Mouse (Mus musculus): ENCODE data around the gene Ppp2ca.
A peak's percentile ranks its signal among the peaks of the same experiment; 100 is the strongest.

Ppp2ca gene

DNA sequence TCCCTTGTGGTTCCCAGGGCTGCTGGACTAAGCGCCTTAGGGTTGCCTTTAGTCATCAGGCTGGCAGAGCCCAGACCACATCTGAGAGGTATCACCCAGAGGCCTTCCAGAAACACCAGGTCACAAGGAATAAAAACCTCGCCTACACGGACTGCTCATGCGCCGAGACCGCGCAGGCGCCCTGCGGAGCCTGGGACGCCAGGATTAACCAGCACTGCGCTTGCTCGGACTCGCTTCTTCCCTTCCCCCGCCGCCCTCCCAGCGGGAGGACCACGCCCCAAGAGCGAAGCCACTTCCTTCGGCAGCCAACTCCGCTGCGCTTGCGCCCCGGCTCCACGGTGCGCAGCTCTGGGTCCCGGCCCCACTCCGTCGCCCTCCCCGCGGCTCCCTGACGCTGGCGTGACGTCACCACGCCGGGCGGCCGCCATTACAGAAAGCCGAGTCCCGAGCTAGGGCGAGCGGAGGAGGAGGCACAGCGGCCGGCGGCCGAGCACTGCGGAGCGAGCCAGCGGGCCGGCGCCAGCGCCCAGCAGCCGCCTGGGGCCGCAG lies at the start of gene Ppp2ca:
Gene Ppp2ca, plus strand, starts transcription at position 284 of the 549 bp plus-strand sequence.
- peak; percentile 98 to 99 for DNase-seq

DNA sequence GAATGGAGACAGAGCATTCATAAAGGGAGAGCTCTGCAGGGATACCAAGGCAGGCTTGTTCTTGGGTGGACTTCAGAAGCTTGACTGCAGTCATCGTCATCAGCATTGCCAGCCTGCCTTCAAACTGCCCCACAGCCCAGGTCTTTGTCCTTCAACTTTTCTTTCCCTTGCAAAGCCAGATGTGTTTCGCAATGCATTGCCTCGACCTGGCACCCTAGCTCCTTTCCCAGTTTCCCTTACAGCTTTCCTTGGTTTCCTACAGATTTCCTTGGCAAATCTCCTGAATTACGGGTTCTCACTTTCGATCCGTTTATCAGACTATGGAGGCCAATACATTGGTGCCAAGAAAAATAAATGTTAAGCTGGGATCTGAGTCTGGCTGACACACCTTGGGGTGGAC lies 45.1 kb upstream of the Ppp2ca start:
- no peak for DNase-seq

DNA sequence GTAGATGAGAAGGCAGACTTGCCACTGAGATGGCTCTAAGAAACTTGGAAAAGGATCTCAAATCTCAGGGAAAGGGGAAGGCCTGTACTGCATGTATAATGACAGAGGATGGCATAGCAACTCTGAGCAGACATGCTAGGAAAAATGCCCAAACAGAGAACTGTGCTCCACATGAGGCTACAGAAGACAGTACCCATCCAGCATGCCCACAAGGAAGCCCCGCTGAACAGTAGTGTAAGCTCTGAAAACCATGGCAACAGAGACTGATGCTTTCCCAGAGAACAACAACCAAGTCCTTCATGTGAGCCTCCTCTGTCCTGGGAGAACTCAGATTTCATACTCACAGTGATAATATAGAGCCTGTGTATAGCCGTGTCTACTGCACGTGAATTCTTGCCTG lies 43.8 kb upstream of the Ppp2ca start:
- no peak for DNase-seq

DNA sequence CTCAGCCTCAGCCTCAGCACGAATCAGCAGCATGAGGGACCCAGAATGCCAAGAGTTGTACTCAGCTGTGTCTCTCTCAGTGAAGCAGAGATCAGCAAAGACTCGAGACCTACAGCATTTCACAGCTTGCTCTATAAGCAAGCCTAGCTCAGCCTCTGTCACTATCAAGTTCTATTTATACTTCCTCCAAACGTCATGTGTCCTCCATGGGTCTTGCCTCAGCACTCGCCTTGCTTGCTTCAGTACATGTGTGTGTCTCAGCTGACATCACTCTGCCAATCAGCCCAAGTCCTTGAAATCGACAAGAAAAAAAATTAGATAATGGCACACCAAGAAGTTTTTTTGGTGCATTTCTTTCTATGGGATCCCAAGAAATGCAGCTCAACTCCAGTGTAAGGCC lies 42.3 kb upstream of the Ppp2ca start:
- DNase-seq: no peak

DNA sequence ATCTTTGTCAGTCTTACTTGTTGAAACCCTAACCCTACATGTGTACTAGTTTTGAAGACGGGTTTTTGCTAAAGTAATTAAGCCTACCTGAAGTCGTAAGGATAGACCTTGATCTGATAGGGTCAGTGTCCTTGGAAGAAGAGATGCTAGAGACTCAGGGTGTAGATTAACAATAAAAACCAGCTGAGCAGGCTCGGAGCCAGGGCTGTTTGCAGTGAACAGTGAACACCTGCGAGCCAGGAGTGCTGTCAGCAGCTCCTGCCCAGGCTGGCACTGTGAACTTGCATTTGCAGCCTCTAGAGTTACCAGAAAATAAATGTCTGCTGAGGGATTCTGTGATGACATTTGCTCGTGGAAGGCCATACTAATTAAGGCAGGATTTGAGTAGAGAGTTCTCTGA lies 39.5 kb upstream of the Ppp2ca start:
- peak in 1 of 2 experiments; percentile 28 for DNase-seq

DNA sequence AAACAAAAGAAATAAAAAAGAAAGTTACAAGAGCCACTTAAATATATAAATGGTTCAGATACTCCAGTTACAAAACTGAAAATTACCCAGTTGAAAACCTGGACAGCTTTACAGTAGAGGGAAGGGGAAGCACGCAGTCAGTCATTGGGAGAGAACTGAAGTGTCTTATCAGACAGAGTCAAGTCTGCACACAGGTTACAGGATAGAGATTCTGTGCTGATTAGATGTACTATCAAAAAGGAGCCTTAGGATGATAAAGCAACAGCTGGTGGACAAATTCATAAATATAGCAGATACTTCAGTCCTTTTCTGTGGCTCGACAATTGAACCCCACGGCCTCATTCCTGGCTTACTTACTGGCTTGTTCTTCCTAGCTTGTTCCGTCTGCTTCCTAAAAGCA lies 38.2 kb upstream of the Ppp2ca start:
- DNase-seq: no peak

DNA sequence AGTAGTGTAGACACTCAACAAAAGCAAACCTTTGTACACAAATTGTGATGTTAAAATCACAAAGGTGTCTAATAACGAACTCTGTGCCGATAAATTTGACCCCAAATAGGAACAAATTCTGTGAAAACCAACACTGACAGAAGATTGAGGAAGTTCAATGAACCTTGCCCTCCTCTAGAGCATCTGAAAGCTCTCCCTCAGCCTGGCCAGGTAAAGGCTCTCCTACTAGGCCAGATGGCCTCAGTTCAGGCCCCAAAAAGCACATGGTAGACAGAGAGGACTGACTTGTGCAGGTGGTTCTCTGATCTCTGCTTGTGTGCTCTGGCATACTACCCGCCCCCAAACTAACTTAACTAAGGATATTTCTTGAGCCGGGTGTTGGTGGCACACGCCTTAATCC lies 36.1 kb upstream of the Ppp2ca start:
- no peak for DNase-seq

DNA sequence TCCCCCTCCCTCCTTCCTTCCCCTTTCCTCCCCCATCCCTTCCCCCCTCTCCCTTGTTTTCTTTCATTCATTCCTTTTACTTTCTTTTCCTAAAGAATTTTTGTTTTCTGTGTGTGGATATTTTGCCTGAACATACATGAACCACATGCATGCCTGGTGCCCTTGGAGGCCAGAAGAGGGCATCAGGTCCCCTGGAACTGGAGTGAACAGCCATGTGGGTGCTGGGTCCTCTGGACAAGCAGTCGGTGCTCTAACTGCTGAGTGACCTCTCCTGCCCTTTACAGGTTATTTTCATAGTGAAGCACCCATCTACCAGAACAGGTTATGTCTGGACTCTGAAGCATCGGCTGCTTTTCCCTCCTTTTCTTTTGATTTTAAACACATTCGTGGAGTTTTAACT lies 34.1 kb upstream of the Ppp2ca start:
- no peak for DNase-seq

DNA sequence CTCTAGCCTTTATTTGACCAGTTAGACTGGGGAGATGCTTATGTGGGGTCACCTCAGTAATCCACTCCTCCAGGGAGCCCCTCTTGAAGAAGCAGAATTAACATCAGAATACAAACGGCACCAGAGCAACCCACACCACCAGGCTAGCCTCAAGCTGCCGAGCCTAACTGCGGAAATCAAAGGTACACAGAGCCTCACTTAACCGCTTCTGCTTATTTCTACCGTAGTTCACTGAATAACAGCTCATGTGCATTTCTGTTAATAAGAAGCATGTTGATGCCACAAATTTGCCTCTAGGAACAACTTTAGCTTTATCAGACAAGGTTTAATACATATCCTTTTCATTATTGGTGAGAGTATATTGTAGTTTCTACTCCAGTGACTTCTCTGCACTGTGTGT lies 32.6 kb upstream of the Ppp2ca start:
- DNase-seq: no peak

DNA sequence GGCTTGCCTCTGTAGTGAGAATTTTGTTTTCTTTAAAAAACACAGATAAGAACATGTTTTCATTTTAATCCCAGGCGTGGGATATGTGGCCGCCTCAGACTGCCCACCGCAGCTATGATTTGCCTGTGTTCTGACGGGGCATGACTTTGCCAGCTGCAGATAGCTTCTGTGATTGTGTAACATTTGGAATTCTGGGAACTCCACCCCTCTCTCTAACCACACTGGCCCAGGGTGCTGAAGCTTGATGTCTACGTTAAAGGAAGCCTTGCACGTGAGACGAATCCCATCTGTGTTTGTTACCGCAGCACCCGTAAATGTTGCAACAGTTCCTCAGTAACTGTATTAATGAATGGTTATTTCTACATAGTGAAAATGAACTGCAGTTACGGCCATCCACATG lies 26.7 kb upstream of the Ppp2ca start:
- no peak for DNase-seq

DNA sequence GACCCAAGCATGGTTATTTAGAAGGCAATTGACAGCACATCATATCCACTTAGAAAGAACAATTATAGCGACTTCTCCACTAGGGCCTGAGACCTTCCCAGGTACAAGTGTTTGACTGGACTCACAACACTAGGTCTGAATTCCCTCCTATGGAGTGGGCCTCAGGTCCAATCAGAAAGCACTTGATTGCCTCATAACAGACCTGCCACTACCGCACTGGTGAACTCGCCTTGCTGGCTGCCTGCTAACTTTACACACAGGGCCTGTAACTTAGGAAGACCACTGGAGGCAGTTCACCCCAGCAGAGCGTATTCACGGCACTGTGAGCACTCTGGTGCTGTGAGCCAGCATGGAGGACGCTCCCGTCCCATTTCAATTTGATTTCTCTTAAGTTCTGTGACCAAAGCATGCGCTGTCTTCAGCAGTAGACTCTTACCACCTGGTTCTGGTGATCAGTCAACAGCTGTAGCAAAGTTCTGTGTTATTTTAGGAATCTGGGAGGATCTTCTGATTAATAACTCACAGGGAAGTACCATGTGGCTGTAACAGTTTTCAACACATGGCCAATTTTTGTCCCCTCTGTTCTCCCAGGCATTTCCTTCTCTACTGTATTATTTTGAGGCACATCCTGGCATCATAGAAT lies 24.8 kb upstream of the Ppp2ca start:
- DNase-seq: no peak

DNA sequence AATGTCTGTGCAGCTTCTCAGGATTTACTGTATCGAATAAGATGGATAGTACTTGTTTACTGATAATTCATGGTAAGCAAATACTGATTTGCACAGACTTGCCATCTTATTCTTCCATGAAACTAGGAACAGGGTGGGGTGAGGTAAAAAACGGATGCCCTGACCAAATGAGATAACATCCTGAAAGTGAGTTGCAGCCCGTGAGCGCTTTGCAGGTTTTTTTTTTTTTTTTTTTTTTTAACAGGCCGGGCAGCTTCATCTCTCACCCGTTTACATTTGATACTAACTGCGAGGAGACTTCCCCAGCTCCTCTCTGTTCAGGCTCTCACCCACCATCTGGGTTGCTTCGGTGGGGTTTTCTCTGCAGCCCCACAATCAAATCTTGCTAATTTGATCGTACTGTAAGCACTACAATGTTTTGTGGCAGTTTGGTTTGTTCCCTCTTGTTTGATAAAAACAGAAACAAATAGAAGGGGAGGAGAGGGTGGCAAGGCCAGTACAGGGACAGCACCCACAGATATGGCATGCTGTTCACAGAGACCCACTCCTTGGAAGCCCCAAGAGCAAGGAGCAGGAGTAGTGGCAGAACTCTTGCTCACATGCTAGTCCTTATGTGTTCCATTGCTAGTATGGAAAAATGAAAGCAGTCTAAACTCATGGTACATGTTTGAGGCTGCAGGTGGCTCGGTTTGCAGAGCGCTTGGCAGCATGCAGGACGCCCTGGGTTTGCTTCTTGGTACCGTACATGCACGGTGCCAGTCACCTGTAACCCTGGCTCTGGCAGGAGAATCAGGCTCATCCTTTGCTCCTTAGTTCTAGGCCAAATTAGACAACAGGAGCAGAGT lies 23.6 kb upstream of the Ppp2ca start:
- no peak for DNase-seq

DNA sequence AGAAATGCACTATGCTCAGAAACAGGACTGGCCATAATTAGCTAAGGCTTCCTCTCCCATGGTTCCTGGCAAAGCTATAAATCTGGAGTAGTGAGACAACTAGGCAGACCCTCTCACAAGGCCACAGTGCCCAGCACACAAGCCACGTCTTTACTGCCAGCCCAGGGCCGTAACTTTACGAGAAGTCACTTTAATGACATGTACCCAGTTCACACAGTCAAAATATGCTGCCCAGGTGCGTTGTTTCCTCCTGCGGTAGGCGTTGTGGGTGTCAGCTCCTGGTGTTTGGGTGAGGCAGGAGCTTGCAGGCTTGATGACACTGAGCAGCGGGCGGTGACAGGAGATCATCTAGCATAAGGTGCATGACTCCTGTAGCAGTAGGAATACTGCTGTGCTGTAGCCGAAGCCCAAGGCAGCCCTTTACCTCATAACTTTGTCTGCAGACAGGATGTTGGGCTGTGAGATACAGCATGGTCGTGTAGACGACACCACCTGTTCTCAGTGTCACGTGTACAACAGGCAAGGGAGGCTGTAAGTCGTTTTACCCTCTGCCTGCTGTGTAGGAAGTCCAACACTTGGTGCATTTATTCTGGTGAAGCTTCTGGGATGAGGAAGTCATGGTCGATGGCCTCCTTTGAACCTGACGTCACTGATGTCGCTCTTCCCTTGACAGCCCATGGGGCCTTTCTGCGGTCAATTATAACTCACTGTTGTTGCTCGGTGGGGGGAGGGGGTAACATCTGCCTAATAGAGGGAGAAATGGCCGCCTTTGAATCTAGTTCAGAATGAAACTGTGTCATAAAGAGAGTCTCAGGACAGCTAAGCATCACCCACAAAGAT lies 22.5 kb upstream of the Ppp2ca start:
- DNase-seq: no peak

DNA sequence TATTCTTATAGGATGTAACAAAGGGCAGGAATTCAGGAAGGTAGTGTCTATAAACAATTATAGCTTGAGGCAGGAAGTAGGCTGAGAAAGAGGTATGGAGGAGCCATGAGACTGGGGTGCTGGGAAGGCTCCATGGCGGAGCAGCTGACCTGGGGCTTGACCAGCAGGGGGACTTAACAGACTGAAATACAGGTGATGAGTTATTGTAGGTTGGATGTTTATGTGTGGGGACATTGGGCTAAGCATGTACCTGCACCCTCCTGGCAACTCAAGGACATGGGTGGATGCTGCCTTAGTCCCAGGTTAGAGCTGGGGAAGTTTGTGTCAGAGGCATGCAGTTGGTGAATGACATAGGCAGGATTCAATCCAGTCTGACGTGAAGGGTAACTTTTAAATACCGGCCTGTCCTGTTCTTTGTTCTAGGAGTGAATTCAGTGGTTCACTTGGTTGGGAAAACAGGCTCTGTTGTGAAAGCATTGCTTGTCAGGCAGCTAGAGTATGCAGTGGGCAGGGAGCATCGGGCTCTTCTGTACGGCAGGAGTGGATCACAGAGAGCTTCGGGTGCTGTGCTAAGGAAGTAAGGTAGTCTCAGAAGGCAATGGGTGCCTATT lies 21.6 kb upstream of the Ppp2ca start:
- no peak for DNase-seq

DNA sequence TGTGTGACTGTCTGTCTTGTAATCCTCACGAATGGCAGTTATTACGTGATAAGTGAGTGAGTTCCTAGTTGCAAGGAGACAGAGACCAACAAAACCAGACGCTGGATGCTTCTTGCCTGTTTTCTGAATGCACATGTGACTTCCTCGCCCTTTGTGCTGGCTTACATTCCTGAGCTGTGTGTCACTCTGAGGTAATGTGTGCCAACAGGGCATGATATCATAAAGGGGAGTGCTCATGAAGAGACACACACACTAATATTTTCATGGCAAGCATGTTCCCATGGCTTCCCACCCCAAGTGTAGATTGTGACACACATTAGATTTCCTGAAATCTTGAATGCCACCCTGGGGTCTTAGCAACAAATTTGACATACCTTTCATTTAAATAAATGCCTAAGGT lies 20.5 kb upstream of the Ppp2ca start:
- DNase-seq: no peak

DNA sequence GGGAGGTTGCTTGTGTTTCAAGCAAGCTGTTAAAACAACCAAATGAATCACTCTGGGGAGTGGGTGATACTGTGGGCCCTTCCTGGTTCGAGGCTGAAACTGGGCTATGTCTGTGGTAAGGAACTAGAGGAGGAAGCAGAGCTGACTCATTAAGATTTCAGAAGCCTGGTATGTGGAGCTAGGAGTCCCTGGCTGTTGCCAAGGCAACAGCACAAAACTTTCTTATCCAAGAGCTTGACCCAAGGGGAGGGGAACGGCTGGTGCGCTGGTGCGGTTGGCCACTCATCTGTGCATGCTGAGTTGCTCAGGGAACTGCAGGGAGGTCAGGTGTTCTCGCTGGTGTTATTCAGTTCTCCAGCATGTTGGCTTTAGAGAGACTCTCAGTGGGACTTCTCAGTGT lies 18.5 kb upstream of the Ppp2ca start:
- peak in 1 of 2 experiments; percentile 62 for DNase-seq

DNA sequence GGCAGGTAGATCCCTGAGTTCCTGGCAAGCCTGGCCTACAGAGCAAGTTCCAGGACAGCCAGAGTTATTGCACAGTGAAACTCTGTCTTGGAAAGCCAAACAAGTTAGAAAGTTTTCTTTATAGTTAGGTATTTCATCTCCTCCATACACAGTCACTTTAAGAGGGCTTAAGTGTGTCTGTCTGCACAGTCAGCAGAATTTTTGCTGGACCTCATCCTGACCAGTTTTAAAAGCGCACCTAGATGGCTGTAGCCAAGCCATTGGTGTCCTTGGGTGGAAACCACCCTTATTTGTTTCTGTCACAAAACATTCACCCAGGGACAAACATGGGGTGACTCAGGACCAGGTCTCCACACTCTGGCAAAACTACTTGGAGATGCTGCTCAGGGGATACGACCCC lies 17.8 kb upstream of the Ppp2ca start:
- DNase-seq: no peak

DNA sequence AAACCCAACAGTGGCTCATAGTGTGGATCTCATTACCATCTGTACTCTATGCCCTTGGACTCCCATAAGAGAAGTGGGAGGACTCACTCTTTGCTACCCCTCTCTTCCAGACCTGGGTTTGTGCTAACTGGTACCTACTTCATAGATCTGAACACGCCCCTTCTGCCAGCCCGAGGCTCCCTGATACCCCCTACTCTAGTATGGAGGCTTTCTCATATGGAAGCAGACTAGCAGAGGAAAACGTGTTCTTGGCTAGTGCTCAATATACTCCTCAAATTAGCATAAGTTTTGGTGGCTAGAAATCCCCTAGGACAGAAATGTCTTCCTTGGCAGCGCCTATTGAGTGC lies 12.7 kb upstream of the Ppp2ca start:
- DNase-seq: no peak

DNA sequence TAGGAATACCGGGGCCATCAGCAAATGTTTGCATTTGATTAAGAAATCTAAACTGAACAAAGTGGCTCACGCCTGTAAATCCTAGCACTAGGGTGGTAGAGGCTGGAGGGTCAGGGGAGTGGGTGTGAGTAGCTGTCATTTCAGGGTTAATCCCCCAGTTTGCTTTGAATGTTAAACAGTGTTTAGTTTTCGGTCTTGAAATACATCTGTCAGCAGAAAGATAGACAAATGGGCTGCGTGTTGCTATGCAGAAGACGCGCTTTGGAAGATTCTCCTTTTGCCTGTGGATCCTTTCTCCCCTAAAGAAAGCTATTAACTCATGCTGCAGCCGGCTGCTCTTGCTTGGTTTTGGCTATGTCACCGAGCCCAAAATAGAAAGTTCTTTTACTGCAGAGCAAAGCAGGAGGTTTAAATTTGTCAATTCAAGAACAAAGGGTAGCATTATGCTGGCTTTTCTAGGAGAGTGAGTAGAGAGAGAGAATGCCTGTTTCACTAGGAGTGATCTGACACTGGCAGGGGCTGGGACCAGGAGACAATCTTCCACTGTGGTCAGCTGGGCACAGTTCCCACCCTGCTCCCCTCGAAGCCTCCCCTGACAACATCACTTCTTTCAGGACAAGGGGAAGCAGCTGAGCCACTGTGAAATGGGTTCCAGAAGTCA lies 12.1 kb upstream of the Ppp2ca start:
- no peak for DNase-seq

DNA sequence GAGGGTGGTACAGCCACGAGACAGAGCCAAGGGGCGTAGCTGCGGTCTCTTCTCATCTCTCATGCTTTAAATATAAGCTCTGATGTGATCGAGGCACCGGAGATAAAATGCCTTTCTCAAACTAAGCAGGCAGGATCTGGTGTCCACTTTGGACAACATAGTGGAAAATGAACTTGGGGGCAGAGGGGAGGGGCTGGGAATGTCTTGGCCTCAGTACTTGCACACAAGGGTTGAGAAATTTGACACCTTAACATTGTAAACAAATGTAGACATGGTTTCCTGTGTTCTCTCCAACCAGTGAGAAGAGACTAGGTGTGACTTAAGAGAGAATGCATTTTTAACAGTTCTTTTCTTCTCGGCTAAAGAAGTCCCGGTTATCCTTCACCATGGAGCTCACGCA lies 9.2 kb upstream of the Ppp2ca start:
- DNase-seq: no peak

DNA sequence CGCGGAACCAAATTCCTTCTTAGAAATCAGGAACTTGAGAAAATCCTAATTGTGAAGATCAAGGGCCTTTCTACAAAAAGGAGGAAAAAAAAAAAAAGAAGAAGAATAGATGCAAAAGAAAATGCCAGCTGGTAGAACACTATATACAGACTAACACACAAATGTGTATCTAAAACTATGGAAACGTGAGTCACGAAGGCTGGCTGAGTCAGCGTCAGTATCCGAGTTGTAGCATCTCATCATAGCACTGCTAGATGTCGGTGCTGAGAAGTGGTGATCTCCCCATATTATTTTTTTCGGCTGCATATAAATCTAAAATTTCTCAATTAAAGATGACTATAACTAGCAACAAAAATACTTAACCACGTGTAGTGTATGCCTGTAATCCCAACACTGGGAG lies 7.2 kb upstream of the Ppp2ca start:
- DNase-seq: no peak

DNA sequence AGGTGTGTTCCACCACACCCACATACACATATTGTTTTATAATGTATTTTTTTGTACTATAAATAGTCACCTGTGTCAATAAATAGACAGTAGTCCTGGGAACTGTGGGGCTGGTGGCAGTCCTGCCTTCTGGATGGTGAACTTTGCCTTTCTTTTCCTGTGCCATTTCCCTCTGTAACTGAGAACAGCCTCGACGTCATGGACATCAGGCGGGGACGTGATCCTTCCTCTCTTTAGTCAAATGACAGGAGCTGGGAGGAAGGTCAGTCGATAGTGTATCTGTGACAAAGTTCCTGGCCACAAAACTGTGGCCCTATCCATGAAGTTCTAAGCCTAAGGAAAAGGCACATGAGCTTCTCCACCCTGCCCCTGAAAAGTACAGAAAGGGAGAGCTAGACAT lies 3.9 kb upstream of the Ppp2ca start:
- no peak for DNase-seq

DNA sequence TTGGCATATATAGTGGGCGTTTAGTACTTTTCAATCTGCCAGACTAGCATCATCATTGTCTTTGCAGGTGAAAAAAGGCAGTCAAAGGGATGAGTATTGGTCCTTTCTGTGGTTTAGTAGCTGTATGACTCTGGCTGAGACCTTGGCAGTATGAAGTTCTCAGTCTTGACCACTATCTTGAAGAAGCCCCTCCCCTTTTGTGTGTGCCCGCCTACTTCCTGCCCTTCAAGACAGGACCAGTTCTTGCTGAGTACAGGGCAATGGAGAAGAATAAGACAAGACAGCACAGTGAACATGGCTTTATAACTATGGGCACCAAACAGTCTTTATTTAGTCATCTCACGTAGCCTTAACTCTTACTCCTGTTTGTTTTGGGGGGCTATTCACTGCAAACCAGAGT lies 1.5 kb upstream of the Ppp2ca start:
- DNase-seq: no peak

Data from kidney, postnatal 25 days (tissue).